8 mouse cellular contexts compared by ENCODE assay signal in genomic region chr6:90711476-90712035, GRCm38 (mm10).
DNase-seq lines count a peak whose midpoint lies in the region; ATAC-seq lines count a peak whose summit lies in the region.

No protein-coding gene starts in this region.

- H3K27me3 ChIP-seq in heart, embryonic 15.5 days = no peaks in the 10 kb centered on the region
- H3K27me3 ChIP-seq in heart, embryonic 11.5 days (ENCODE audit: control insufficient read depth, insufficient read depth, low read length) = no peaks in the 10 kb centered on the region
- H3K27me3 ChIP-seq in forebrain, embryonic 16.5 days (replicated peaks; ENCODE audit: control insufficient read depth, insufficient read depth, low read length) = no peaks in the 10 kb centered on the region
- H3K27me3 ChIP-seq in midbrain, embryonic 12.5 days = no peaks in the 10 kb centered on the region

- H3K4me3 ChIP-seq in heart, embryonic 15.5 days = no peak overlapping the region
- H3K4me3 ChIP-seq in heart, embryonic 11.5 days (ENCODE audit: low read depth, low read length) = no peak overlapping the region
- no peak overlapping the region for H3K4me3 ChIP-seq in forebrain, embryonic 16.5 days (replicated peaks; ENCODE audit: low read length)
- no peak overlapping the region for H3K4me3 ChIP-seq in midbrain, embryonic 12.5 days

- H3K36me3 ChIP-seq in heart, embryonic 15.5 days = no peaks in the 10 kb centered on the region
- H3K36me3 ChIP-seq in heart, embryonic 11.5 days (ENCODE audit: control insufficient read depth, insufficient read depth, low read length) = no peaks in the 10 kb centered on the region
- no peaks in the 10 kb centered on the region for H3K36me3 ChIP-seq in forebrain, embryonic 16.5 days (ENCODE audit: control insufficient read depth, insufficient read depth)
- H3K36me3 ChIP-seq in midbrain, embryonic 12.5 days = no peaks in the 10 kb centered on the region; the same call in 1 of the 2 replicates

- WGBS in heart, embryonic 15.5 days = 66% methylated on average over 12 of the region's 12 CpGs
- 78% methylated on average over 12 of the region's 12 CpGs for WGBS in heart, embryonic 11.5 days (ENCODE audit: insufficient replicate concordance)
- 19% methylated on average over 12 of the region's 12 CpGs for WGBS in forebrain, embryonic 16.5 days
- WGBS in midbrain, embryonic 12.5 days = 14% methylated on average over 12 of the region's 12 CpGs

- peak; percentile 83 to 91 for DNase-seq in cerebellum, adult 18-20 months
- no peak for DNase-seq in natural killer cell, adult 2 months (ENCODE audit: low spot score in 2 of 2)
- no peak for DNase-seq in thymus, postnatal 0 days (ENCODE audit: low spot score)

- H3K9me3 ChIP-seq in heart, embryonic 15.5 days (replicated peaks) = no peaks in the 10 kb centered on the region
- no peaks in the 10 kb centered on the region for H3K9me3 ChIP-seq in heart, embryonic 11.5 days (replicated peaks; ENCODE audit: control insufficient read depth, low read length)
- H3K9me3 ChIP-seq in forebrain, embryonic 16.5 days (ENCODE audit: control insufficient read depth, low read length) = no peaks in the 10 kb centered on the region
- H3K9me3 ChIP-seq in midbrain, embryonic 12.5 days = no peaks in the 10 kb centered on the region

- peaks cover 91% of the 10 kb centered on the region for H3K4me1 ChIP-seq in heart, embryonic 15.5 days (replicated peaks)
- H3K4me1 ChIP-seq in heart, embryonic 11.5 days (ENCODE audit: control insufficient read depth, insufficient read depth, low read length) = peaks cover 83% of the 10 kb centered on the region
- peaks cover 70% of the 10 kb centered on the region for H3K4me1 ChIP-seq in forebrain, embryonic 16.5 days (replicated peaks; ENCODE audit: control insufficient read depth, insufficient read depth, low read length)
- H3K4me1 ChIP-seq in midbrain, embryonic 12.5 days = peaks cover 77% of the 10 kb centered on the region

- H3K4me2 ChIP-seq in heart, embryonic 15.5 days = no peak overlapping the region
- no peak overlapping the region for H3K4me2 ChIP-seq in heart, embryonic 11.5 days
- H3K4me2 ChIP-seq in forebrain, embryonic 16.5 days (ENCODE audit: low read length) = no peak overlapping the region
- peak overlapping the region; percentile 33 for H3K4me2 ChIP-seq in midbrain, embryonic 12.5 days (replicated peaks)

- H3K27ac ChIP-seq in heart, embryonic 15.5 days = peak overlapping the region; percentile 54; the same call in 1 of the 2 replicates
- no peak overlapping the region for H3K27ac ChIP-seq in heart, embryonic 11.5 days (ENCODE audit: low read depth, low read length)
- H3K27ac ChIP-seq in forebrain, embryonic 16.5 days (ENCODE audit: low read length) = peak overlapping the region; percentile 52
- H3K27ac ChIP-seq in midbrain, embryonic 12.5 days (replicated peaks) = peak overlapping the region; percentile 85

- H3K9ac ChIP-seq in heart, embryonic 15.5 days = no peak overlapping the region
- H3K9ac ChIP-seq in heart, embryonic 11.5 days (ENCODE audit: low read depth, low read length) = no peak overlapping the region
- H3K9ac ChIP-seq in forebrain, embryonic 16.5 days (replicated peaks; ENCODE audit: low read depth, low read length) = no peak overlapping the region
- H3K9ac ChIP-seq in midbrain, embryonic 12.5 days (replicated peaks) = 0 out of 2 replicates have a peak overlapping the region, but pooled peaks have one; percentile 49

- no peak for ATAC-seq in heart, embryonic 15.5 days (replicated peaks; ENCODE audit: insufficient number of reproducible peaks, insufficient read depth, low FRiP score, low read depth)
- ATAC-seq in heart, embryonic 11.5 days (replicated peaks; ENCODE audit: insufficient number of reproducible peaks, low FRiP score, low TSS enrichment) = no peak
- ATAC-seq in forebrain, embryonic 16.5 days = no peak
- no peak for ATAC-seq in midbrain, embryonic 12.5 days (ENCODE audit: low FRiP score, low read depth)
- no peak for ATAC-seq in erythroblast, adult 5-6 weeks (replicated peaks; ENCODE audit: low FRiP score, poor library complexity, severe bottlenecking)

Comparison
In these comparisons a context has a peak if more than half of its experiments do, and no peak if none do; other contexts are left out.
1. DNase-seq: peak in cerebellum, adult 18-20 months (2 of 2); none in natural killer cell, adult 2 months (0 of 2) and thymus, postnatal 0 days (single experiment).